Mouse (Mus musculus): Measurements from ENCODE around the gene Tppp3.

DNA sequence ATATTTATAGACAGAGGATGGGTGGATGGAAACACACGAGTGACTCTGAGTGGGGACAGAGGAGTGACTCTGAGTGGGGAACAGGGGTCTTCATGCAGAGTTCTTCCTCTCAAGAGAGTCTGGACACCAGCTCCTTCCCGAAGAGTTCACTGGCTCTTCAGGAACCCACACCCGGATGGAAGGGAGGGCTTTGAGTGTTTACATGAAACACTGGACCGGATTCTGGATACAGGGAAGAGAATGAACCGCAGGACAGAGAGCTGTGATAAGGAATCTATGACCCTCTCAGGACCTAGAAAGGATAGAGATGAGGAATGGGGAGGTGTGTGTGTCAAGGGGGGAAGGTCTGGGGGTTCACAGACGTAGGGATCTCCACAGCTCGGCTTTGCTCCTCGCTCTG, 46.0 kb upstream of the Tppp3 start:
- no peak for TF ChIP-seq CTCF (IDR thresholded peaks at IDR 0.05; ENCODE audit: extremely low read depth, insufficient read length, insufficient replicate concordance, low read depth, low read length)
- no peak for TF ChIP-seq POLR2A (IDR thresholded peaks at IDR 0.05; ENCODE audit: low read depth, low read length)
